Mouse (Mus musculus) forebrain, embryonic 15.5 days (tissue): ENCODE results near the gene Nr4a1. TPM values are rescaled to one million over a fixed set of nuclear protein-coding genes. Genes with fewer than 3 reads are reported as not detected.

ENCODE experiments used
- ATAC-seq: fragments of 200-750 bp; cut with Nextera tagmentation; replicated peaks from 2 replicates; pipeline ENCODE4 v1.8.0; 2017; ENCODE audit warnings: mild to moderate bottlenecking, moderate TSS enrichment, moderate library complexity
- H3K27ac ChIP-seq: fragments of 300-500 bp; sonication (generic); replicated peaks from 2 replicates; pipeline ENCODE4 v1.5.1; 2015; ENCODE audit warnings: mild to moderate bottlenecking, inconsistent platforms
- H3K27me3 ChIP-seq: fragments of 300-500 bp; sonication (generic); 2 replicates; pipeline ENCODE4 v1.6.1; 2015; ENCODE audit warnings: inconsistent platforms
- H3K36me3 ChIP-seq: fragments of 300-500 bp; sonication (generic); 2 replicates; pipeline ENCODE4 v1.6.1; 2015; ENCODE audit warnings: mild to moderate bottlenecking, inconsistent platforms
- H3K4me1 ChIP-seq: fragments of 300-500 bp; sonication (generic); 2 replicates; pipeline ENCODE4 v1.6.1; 2015; ENCODE audit warnings: inconsistent platforms
- H3K4me2 ChIP-seq: fragments of 300-500 bp; sonication (generic); replicated peaks from 2 replicates; pipeline ENCODE4 v1.6.1; 2015; ENCODE audit warnings: mild to moderate bottlenecking, inconsistent platforms
- H3K4me3 ChIP-seq: fragments of 300-500 bp; sonication (generic); 2 replicates; pipeline ENCODE4 v1.5.1; 2015; ENCODE audit warnings: mild to moderate bottlenecking, inconsistent platforms
- H3K9ac ChIP-seq: fragments of 300-500 bp; sonication (generic); replicated peaks from 2 replicates; pipeline ENCODE4 v1.6.1; 2015; ENCODE audit warnings: mild to moderate bottlenecking, inconsistent platforms
- H3K9me3 ChIP-seq: fragments of 300-500 bp; sonication (generic); 2 replicates; pipeline ENCODE4 v1.6.1; 2016; ENCODE audit warnings: inconsistent platforms
- WGBS: fragments of 180-500 bp; shearing (Covaris S2); methylation state at CpG from one replicate; pipeline ENCODE4 v1.1.7; 2015; ENCODE audit warnings: mixed read lengths; 5-methylcytosine and 5-hydroxymethylcytosine counted together
- polyA plus RNA-seq: library from polyadenylated mRNA; unstranded; fragments of >200 nt; fragmentation: Nextera tagmentation; extraction: Ambion mirVana; gene quantifications from 2 replicates; pipeline ENCODE4 v1.2.1, GENCODE M21; 2015

The Nr4a1 gene
- polyA plus RNA-seq, 1 experiment from 2014 or later = 3.7 TPM

DNA sequence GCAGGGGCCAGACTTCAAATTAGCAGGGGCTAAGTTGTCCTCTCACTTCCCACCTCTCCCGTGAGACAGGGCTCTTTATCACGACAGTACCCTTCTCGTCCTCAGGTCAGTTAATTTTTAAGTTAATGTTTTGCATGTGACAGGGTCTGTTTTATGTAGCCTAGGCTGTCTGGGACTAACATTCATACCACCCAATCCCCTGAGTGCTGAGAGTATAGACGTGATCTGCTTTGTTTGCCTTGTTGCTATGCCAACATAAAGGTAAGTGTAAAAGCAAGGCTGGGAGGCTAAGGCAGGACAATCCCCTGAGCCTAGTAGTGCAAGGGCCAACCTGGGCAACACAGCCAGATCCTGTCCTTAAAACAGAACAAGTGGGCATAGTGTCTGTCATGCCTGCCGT lies 55.4 kb downstream of the Nr4a1 start:
- 46% methylated on average over 5 of the region's 5 CpGs for WGBS
- Histone ChIP-seq H3K4me3 (no peak overlapping the region), H3K9ac (no peak overlapping the region), H3K27me3 (no peaks in the 10 kb centered on the region), H3K36me3 (no peaks in the 10 kb centered on the region), H3K9me3 (no peaks in the 10 kb centered on the region), H3K4me1 (no peaks in the 10 kb centered on the region), H3K27ac (no peak overlapping the region), H3K4me2 (no peak overlapping the region)
- no peak for ATAC-seq

DNA sequence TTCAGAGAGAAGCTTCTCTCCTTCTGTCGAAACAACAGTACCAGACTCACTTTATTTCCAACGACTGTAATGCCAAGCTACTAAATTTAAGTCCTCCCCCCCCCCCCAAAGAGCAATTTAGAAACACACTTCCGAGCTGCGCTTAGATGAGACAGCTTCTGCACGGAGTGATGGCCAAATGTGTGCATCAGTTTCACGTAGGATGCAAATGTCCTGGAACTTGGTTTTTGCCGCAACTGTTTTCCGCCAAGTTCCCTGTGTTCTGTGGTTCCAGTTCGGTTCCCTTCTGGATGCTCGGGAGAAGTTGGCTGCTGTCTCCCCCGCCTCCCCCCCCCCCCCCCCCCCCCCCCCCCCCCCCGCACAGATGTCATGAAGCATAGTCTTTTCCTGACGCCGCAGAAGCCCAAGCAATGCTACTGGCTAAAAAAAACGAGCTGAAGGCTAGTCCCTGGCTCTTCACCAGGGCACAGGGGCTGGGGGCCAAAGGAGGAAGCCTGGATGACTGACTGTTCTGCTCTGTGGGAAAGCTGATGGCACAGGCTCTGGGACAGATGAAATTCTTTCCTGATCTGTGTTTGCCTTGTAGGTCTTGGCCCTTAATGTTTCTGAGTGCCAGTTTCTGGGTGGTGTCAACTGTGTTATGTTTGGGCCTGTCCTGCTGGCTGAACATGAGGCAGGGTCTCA lies 57.2 kb downstream of the Nr4a1 start:
- WGBS = 62% methylated on average over 12 of the region's 15 CpGs
- no peaks in the 10 kb centered on the region for H3K9me3 ChIP-seq
- no peak overlapping the region for H3K4me2 ChIP-seq
- peaks cover 7% of the 10 kb centered on the region for H3K4me1 ChIP-seq
- H3K27ac ChIP-seq = no peak overlapping the region
- ATAC-seq = no peak
- no peak overlapping the region for H3K4me3 ChIP-seq
- H3K36me3 ChIP-seq = no peaks in the 10 kb centered on the region
- H3K27me3 ChIP-seq = no peaks in the 10 kb centered on the region
- no peak overlapping the region for H3K9ac ChIP-seq

DNA sequence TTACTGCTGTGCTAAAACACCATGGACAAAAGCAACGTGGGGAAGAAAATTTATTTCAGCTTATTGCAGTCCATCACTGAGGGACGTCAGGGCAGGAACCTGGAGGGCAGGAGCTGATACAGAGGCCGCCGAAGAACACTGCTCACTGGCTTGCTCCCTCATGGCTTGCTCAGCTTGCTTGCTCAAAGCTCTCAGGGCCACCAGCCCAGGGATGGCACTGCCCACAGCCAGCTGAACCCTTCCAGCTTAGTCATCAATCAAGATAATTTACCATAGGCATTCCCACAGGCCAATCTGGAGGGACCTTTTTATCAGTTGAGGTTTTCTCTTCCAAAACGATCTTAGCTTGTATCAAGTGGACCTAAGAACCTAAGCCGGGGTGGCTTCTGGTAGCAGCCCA lies 57.9 kb downstream of the Nr4a1 start:
- Histone ChIP-seq H3K36me3 (no peaks in the 10 kb centered on the region), H3K9ac (no peak overlapping the region), H3K4me2 (no peak overlapping the region), H3K4me3 (no peak overlapping the region), H3K9me3 (no peaks in the 10 kb centered on the region), H3K27ac (no peak overlapping the region), H3K27me3 (no peaks in the 10 kb centered on the region), H3K4me1 (peaks cover 12% of the 10 kb centered on the region)
- ATAC-seq = no peak
- WGBS = 85% methylated on average over 6 of the region's 6 CpGs

DNA sequence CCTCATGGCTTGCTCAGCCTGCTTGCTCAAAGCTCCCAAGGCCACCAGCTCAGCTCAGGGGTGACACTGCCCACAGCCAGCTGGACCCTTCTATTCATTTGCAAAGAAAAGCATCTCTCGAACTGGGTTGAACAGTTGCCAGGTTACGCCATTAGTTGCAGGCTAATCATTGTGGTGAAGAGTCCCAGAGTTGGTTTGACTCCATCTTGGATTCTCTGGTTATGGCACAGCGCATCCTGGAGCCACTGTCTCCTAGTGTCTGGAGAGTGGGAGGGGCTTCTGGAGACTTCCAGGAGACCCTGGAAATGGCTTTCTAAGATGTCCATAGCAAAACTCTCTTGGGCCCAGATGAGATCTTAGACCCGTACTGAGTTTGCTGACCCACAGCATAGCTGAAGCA lies 61.3 kb downstream of the Nr4a1 start:
- H3K27me3 ChIP-seq = no peaks in the 10 kb centered on the region
- H3K9me3 ChIP-seq = no peaks in the 10 kb centered on the region
- ATAC-seq = no peak
- H3K4me1 ChIP-seq = peaks cover 12% of the 10 kb centered on the region
- 69% methylated on average over 4 of the region's 4 CpGs for WGBS
- H3K4me3 ChIP-seq = no peak overlapping the region
- no peaks in the 10 kb centered on the region for H3K36me3 ChIP-seq
- no peak overlapping the region for H3K9ac ChIP-seq
- H3K27ac ChIP-seq = no peak overlapping the region
- H3K4me2 ChIP-seq = no peak overlapping the region; the same call in 1 of the 2 replicates

DNA sequence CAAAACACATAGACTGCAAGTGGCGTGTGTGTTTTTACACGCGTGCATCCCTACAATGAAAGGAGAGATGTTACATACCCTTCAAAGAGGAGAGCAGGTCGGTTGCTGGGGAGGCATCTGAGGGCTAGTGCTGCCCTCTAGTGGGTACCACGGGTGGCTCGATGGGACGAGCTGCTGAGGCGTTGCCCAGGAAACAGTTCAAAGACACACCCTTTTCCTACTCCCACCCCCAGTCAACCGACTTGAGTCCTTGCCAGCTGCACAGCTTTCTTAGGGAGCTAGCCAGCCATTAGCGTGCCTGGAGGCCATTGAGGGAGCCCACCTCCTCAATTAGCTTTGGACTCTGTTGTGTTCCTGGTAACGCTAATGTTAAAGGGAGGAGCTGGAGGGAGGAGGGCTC lies 61.8 kb downstream of the Nr4a1 start:
- 2% methylated on average over 11 of the region's 11 CpGs for WGBS
- Histone ChIP-seq H3K9me3 (no peaks in the 10 kb centered on the region), H3K4me2 (peak overlapping the region; percentile 45), H3K36me3 (no peaks in the 10 kb centered on the region), H3K4me3 (peak overlapping the region; percentile 28), H3K9ac (no peak overlapping the region), H3K4me1 (peaks cover 12% of the 10 kb centered on the region), H3K27me3 (no peaks in the 10 kb centered on the region), H3K27ac (no peak overlapping the region)
- ATAC-seq = peak; percentile 87

DNA sequence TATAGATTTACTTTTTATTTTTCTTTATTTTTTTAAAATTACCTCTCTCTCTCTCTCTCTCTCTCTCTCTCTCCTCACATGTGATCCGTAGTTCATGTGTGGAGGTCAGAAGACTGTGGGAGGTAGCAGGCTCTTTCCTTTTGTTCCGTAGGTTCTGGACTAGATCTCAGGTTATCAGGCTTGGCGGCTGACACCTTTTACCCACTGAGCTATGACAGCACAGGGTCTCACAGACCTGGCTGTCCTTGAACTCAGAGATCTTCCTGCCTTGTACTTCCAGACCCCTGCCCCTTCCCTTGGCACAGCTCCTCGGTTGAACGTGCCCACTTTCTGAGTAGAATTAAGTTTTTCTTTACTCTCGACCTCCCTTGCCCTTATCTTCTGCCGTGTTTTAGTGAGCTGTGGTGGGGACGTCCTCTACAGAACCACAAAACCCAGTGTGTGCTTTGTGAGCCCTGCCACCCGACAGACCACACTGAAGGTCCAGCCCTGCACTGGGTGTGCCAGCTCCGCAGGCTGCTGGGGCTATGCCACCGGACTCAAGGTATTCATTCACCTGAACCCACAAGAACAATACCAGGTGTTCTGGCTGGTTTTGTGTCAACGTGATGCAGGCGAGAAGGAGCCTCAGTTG lies 62.3 kb downstream of the Nr4a1 start:
- Histone ChIP-seq H3K27ac (no peak overlapping the region), H3K4me3 (peak overlapping the region; percentile 28), H3K27me3 (no peaks in the 10 kb centered on the region), H3K4me2 (peak overlapping the region; percentile 45), H3K9me3 (no peaks in the 10 kb centered on the region), H3K36me3 (no peaks in the 10 kb centered on the region), H3K4me1 (peaks cover 12% of the 10 kb centered on the region), H3K9ac (no peak overlapping the region)
- peak; percentile 52; the same call in 1 of the 2 replicates for ATAC-seq
- WGBS = 53% methylated on average over 13 of the region's 13 CpGs

DNA sequence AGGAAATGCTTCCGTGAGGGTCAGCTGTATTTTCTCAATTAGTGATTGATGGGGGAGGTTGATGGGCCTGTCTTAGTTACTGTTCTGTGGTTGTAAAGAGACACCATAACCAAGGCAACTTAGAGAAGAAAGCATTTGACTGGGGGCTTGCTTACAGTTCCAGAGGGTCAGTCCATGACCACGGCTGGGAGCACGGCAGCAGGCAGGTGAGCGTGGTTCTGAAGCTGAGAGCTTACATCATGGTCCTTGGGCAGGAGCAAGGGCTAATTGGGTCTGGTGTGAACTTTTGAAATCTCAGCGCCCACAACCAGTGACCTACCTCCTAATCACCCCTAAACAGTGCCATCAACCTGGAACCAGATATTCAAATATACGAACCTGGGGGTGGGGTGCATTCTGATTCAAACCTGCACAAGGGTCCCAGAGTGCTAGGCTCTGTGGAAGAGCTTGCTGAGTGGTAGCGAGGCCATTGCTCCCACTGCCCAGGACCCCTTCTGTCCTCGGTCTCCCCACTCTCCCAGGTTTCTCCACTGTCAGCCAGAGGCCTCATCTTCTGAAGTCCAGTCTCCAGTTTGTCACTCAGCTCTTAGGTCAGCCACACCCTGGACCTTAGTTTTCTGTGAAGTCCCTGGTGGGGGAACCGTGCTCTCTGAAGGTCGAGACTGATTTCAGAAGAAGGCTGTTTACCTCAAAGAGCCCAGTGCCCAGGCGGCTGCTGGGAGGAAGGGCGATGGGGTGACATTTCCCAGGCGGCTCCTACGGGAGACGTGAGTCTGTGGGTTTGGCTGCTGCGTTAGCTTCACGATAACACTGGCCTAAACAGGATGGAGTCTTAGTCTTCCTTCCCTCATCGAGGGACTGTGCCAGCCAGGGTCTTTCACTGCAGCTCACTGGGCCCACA lies 63.1 kb downstream of the Nr4a1 start:
- 83% methylated on average over 18 of the region's 18 CpGs for WGBS
- ATAC-seq = no peak
- H3K36me3 ChIP-seq = no peaks in the 10 kb centered on the region
- no peak overlapping the region for H3K4me3 ChIP-seq
- H3K9ac ChIP-seq = no peak overlapping the region
- H3K27me3 ChIP-seq = no peaks in the 10 kb centered on the region
- H3K9me3 ChIP-seq = no peaks in the 10 kb centered on the region
- H3K4me2 ChIP-seq = no peak overlapping the region
- H3K27ac ChIP-seq = no peak overlapping the region
- H3K4me1 ChIP-seq = peaks cover 12% of the 10 kb centered on the region

DNA sequence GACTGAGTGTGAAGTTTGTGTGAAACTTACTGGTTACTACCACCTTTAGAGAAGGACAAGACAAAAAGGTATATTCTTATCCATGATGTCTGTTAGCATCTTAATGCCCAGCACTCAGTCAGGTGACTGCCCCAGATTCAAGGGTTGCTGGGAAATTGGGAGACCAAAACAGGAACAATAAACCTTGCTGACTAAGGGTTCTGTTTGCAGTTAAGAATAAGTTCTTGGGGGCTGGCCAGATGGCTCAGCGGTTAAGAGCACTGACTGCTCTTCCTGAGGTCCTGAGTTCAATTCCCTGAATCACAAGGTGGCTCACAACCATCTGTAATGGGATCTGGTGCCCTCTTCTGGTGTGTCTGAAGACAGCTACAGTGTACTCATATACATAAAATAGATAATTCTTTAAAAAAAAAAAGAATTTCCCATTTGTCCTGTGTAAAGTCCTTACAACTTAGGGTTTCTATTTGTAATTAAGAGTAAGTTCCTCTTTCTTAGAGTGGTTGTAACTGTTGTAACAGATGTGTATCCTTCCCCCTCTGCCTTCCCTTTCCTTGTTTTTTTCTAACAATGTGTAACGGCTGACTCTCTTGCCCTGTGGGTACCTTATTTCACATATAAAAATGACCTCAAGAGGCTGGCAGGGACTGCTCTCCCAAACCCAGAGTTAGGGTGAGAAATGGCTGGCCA lies 63.9 kb downstream of the Nr4a1 start:
- no peaks in the 10 kb centered on the region for H3K27me3 ChIP-seq
- no peaks in the 10 kb centered on the region for H3K36me3 ChIP-seq
- H3K9me3 ChIP-seq = no peaks in the 10 kb centered on the region
- peaks cover 12% of the 10 kb centered on the region for H3K4me1 ChIP-seq
- H3K27ac ChIP-seq = no peak overlapping the region
- no peak overlapping the region for H3K4me3 ChIP-seq
- WGBS = 75% methylated on average over 2 of the region's 2 CpGs
- no peak overlapping the region for H3K9ac ChIP-seq
- H3K4me2 ChIP-seq = no peak overlapping the region
- no peak for ATAC-seq

DNA sequence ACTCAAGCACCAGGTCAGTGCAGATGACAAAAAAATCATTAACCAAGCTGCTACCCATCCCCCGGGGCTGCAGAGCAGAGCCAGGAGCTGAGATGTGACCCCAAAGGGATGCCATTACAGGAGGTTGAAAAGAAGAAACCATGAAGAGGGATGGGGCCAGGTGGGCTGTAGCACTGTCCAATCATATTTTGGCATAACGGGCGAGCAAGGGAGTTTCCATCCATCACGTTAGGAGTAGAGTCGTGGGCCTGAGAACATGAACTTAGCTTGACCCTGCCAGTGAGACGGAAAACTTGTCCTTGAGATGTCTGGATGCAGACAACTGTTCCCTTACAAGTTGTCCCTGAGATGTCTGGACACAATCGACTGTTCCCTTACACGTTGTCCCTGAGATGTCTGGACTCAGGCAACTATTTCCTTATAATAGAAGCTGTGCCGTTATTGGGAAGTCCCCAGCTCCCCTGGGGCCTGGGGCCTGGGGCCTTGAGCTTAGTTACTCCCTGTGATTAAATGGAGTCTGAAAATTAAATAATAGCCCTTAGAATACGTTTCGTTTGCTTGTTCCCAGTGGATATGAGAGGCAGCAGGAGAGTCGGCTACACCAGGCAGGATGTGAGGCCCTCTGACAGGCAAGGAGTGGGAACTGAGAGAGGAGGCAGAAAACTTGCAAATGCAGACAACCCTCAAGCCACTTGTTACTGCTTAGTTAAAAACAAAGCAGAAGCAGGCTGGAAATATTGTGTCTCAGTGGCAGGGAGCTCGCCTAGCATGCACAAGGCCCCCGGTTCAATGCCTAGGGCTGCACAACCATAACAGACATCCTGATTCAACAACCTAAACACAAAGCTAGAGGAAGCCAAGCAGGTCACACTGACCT lies 65.1 kb downstream of the Nr4a1 start:
- H3K9ac ChIP-seq = no peak overlapping the region
- H3K36me3 ChIP-seq = no peaks in the 10 kb centered on the region
- peaks cover 12% of the 10 kb centered on the region for H3K4me1 ChIP-seq
- no peak for ATAC-seq
- H3K4me2 ChIP-seq = no peak overlapping the region
- H3K4me3 ChIP-seq = no peak overlapping the region
- no peaks in the 10 kb centered on the region for H3K9me3 ChIP-seq
- WGBS = 68% methylated on average over 14 of the region's 14 CpGs
- H3K27ac ChIP-seq = no peak overlapping the region
- H3K27me3 ChIP-seq = no peaks in the 10 kb centered on the region

DNA sequence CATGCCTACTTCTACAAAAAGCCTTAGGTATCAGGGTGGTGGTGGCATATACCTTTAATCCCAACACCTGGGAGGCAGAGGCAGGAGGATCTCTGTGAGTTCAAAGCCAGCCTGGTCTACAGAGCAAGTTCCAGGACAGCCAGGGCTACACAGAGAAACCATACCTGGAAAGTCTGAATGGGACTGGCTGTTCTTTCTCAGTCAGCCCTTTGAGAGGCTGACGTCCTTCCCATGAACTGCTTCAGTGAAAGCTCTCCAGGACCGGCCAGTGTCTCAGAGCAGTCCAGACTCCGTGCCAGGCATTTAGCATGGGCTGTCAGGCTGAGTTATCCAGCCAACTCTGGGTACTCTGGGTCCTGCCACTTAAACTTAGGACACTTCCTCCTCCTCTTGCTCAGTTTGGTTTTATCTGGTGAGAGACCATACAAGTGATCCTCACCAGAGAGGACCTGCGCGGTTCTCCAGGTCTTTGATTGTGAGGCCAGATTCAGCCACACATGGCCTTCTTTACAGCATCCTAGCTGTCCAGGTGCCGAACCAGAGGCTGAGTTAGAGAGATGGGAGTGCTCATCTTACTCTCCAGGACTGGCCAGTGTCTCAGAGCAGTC lies 66.0 kb downstream of the Nr4a1 start:
- 87% methylated on average over 6 of the region's 6 CpGs for WGBS
- H3K9ac ChIP-seq = no peak overlapping the region
- no peaks in the 10 kb centered on the region for H3K27me3 ChIP-seq
- H3K4me2 ChIP-seq = no peak overlapping the region
- no peak overlapping the region for H3K4me3 ChIP-seq
- no peaks in the 10 kb centered on the region for H3K36me3 ChIP-seq
- H3K4me1 ChIP-seq = peaks cover 12% of the 10 kb centered on the region
- no peak overlapping the region for H3K27ac ChIP-seq
- ATAC-seq = no peak
- H3K9me3 ChIP-seq = no peaks in the 10 kb centered on the region

DNA sequence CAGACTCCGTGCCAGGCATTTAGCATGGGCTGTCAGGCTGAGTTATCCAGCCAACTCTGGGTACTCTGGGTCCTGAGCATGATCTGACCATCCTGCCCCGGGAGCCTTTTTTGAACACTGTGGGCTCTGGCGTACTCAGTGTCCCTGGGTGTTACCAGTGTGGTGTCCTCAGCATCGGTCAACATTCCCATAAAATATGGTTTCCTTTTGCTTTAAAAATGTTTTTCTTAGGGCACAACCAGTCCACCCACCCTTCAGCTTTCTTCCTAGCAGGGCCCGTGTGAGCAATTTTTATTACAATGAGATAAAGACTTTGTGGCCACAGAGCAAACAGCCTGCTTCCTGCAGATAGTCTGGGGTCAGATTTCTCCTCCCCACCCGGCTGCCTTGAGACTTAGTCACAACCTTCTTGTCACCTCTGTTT lies 66.6 kb downstream of the Nr4a1 start:
- Histone ChIP-seq H3K27ac (no peak overlapping the region), H3K9me3 (no peaks in the 10 kb centered on the region), H3K4me3 (no peak overlapping the region), H3K27me3 (no peaks in the 10 kb centered on the region), H3K9ac (no peak overlapping the region), H3K36me3 (no peaks in the 10 kb centered on the region), H3K4me1 (peaks cover 10% of the 10 kb centered on the region), H3K4me2 (no peak overlapping the region)
- ATAC-seq = no peak
- WGBS = 72% methylated on average over 6 of the region's 6 CpGs
